Mouse (Mus musculus) MEL (cell line): ENCODE results near the gene 1810013L24Rik. TPM values are rescaled to one million over a fixed set of nuclear protein-coding genes. Genes with fewer than 3 reads are reported as not detected.

ENCODE experiments used
- DNase-seq: peaks from one replicate; pipeline ENCODE4 v3.0.0; 2011; ENCODE audit warnings: low read depth, low spot score
- H3K27ac ChIP-seq: 2 replicates; pipeline ENCODE4 v1.5.1; 2012; ENCODE audit warnings: low read depth, mild to moderate bottlenecking, control low read depth, low read length, moderate library complexity; ENCODE audit not compliant: control insufficient read depth
- H3K27me3 ChIP-seq, 2 experiments: fragments of 150-350 bp in 1 of 2; sonication (generic) in 1 of 2; 2 replicates each; pipeline ENCODE4 v1.6.1; 2012; ENCODE audit warnings: low read length in 2 of 2, mild to moderate bottlenecking in 2 of 2, improper control_type of control experiment in 1 of 2, moderate library complexity in 1 of 2; ENCODE audit not compliant: insufficient read depth in 2 of 2, control insufficient read depth in 1 of 2
- H3K36me3 ChIP-seq, 2 experiments: 2 replicates each; pipeline ENCODE4 v1.6.1; 2012 to 2014; ENCODE audit warnings: low read length in 2 of 2, improper control_type of control experiment in 1 of 2, inconsistent platforms in 1 of 2, mild to moderate bottlenecking in 1 of 2; ENCODE audit not compliant: insufficient read depth in 2 of 2, control insufficient read depth in 1 of 2
- H3K4me1 ChIP-seq, 2 experiments: fragments of 150-350 bp in 1 of 2; sonication (generic) in 1 of 2; 2 replicates each; pipeline ENCODE4 v1.6.1; 2012; ENCODE audit warnings: low read length in 2 of 2, improper control_type of control experiment in 1 of 2, mild to moderate bottlenecking in 1 of 2; ENCODE audit not compliant: insufficient read depth in 2 of 2, control insufficient read depth in 1 of 2
- H3K4me3 ChIP-seq, 2 experiments: fragments of 150-350 bp in 1 of 2; sonication (generic) in 1 of 2; 2 replicates each; pipeline ENCODE4 v1.5.1; 2012; ENCODE audit warnings: low read depth in 2 of 2, low read length in 2 of 2, mild to moderate bottlenecking in 2 of 2, moderate library complexity in 2 of 2, control low read depth in 1 of 2, improper control_type of control experiment in 1 of 2; ENCODE audit not compliant: control insufficient read depth in 1 of 2, insufficient read depth in 1 of 2
- H3K79me2 ChIP-seq: 2 replicates; pipeline ENCODE4 v1.6.1; 2012; ENCODE audit warnings: mild to moderate bottlenecking, low read length, moderate library complexity; ENCODE audit not compliant: control insufficient read depth, poor library complexity, insufficient read depth
- H3K9ac ChIP-seq: 2 replicates; pipeline ENCODE4 v1.6.1; 2012; ENCODE audit warnings: low read depth, mild to moderate bottlenecking, control low read depth, low read length, moderate library complexity; ENCODE audit not compliant: control insufficient read depth, poor library complexity, severe bottlenecking
- H3K9me3 ChIP-seq: fragments of 150-350 bp; sonication (generic); replicated peaks from 2 replicates; pipeline ENCODE4 v1.6.1; 2012; ENCODE audit warnings: mild to moderate bottlenecking, low read length, improper control_type of control experiment, moderate library complexity; ENCODE audit not compliant: insufficient read depth
- CHD1 ChIP-seq: IDR thresholded peaks from 2 replicates; pipeline ENCODE4 v1.6.1; 2012; ENCODE audit warnings: low read depth, mild to moderate bottlenecking, inconsistent platforms, low read length, improper control_type of control experiment
- ELF1 ChIP-seq: IDR thresholded peaks from 2 replicates; pipeline ENCODE4 v1.6.1; 2014; ENCODE audit warnings: low read depth, mild to moderate bottlenecking, inconsistent platforms, low read length, improper control_type of control experiment, moderate library complexity
- MAFK ChIP-seq: IDR thresholded peaks from 2 replicates; pipeline ENCODE4 v1.6.1; 2011; ENCODE audit warnings: low read depth, mild to moderate bottlenecking, low read length, improper control_type of control experiment, borderline replicate concordance
- MAX ChIP-seq: IDR thresholded peaks from 2 replicates; pipeline ENCODE4 v1.6.1; 2011; ENCODE audit warnings: low read length, improper control_type of control experiment
- MAZ ChIP-seq: IDR thresholded peaks from 2 replicates; pipeline ENCODE4 v1.6.1; 2012; ENCODE audit warnings: low read depth, mild to moderate bottlenecking, inconsistent platforms, low read length, improper control_type of control experiment
- MXI1 ChIP-seq: IDR thresholded peaks from 2 replicates; pipeline ENCODE4 v1.6.1; 2011; ENCODE audit warnings: mild to moderate bottlenecking, low read depth, low read length, improper control_type of control experiment
- MYB ChIP-seq: IDR thresholded peaks from 2 replicates; pipeline ENCODE4 v1.6.1; 2011; ENCODE audit warnings: mild to moderate bottlenecking, low read depth, low read length, improper control_type of control experiment
- MYC ChIP-seq: IDR thresholded peaks from 2 replicates; pipeline ENCODE4 v1.6.1; 2011; ENCODE audit warnings: low read depth, mild to moderate bottlenecking, low read length, improper control_type of control experiment, moderate library complexity
- NRF1 ChIP-seq: IDR thresholded peaks from 2 replicates; pipeline ENCODE4 v1.6.1; 2014; ENCODE audit warnings: low read depth, mild to moderate bottlenecking, inconsistent platforms, low read length, improper control_type of control experiment, moderate library complexity; ENCODE audit not compliant: poor library complexity, insufficient read depth, severe bottlenecking
- POLR2A ChIP-seq, 2 experiments: IDR thresholded peaks; 2 replicates each; pipeline ENCODE4 v1.6.1; 2011 to 2012; ENCODE audit warnings: low read length in 2 of 2, mild to moderate bottlenecking in 2 of 2, control low read depth in 1 of 2, improper control_type of control experiment in 1 of 2, low read depth in 1 of 2, moderate library complexity in 1 of 2; ENCODE audit not compliant: control insufficient read depth in 1 of 2, insufficient read depth in 1 of 2, poor library complexity in 1 of 2
- POLR2AphosphoS2 ChIP-seq: IDR thresholded peaks from 2 replicates; pipeline ENCODE4 v1.6.1; 2011; ENCODE audit warnings: low read length, improper control_type of control experiment
- POLR2AphosphoS5 ChIP-seq: IDR thresholded peaks from 2 replicates; pipeline ENCODE4 v1.6.1; 2012; ENCODE audit warnings: low read depth, borderline replicate concordance, mild to moderate bottlenecking, inconsistent platforms, low read length, moderate library complexity, mixed read lengths
- SIN3A ChIP-seq: IDR thresholded peaks from 2 replicates; pipeline ENCODE4 v1.6.1; 2012; ENCODE audit warnings: low read length, improper control_type of control experiment, inconsistent platforms
- SMC3 ChIP-seq: IDR thresholded peaks from 2 replicates; pipeline ENCODE4 v1.6.1; 2011; ENCODE audit warnings: low read depth, low read length, improper control_type of control experiment
- USF1 ChIP-seq: IDR thresholded peaks from 2 replicates; pipeline ENCODE4 v1.6.1; 2014; ENCODE audit warnings: low read depth, mild to moderate bottlenecking, inconsistent platforms, low read length, improper control_type of control experiment, moderate library complexity
- ZKSCAN1 ChIP-seq: IDR thresholded peaks from 2 replicates; pipeline ENCODE4 v1.6.1; 2012; ENCODE audit warnings: low read depth, mild to moderate bottlenecking, inconsistent platforms, low read length, improper control_type of control experiment, moderate library complexity
- ZNF384 ChIP-seq: IDR thresholded peaks from 2 replicates; pipeline ENCODE4 v1.6.1; 2012; ENCODE audit warnings: low read depth, mild to moderate bottlenecking, inconsistent platforms, low read length, improper control_type of control experiment
- polyA plus RNA-seq, 2 experiments: library from polyadenylated mRNA; stranded (reverse) in 1 of 2; unstranded in 1 of 2; fragments of >175 nt in 1 of 2; fragments of >200 nt in 1 of 2; gene quantifications; 2 replicates each; pipeline versions ENCODE4 v1.2.1 to v1.2.4; 2012; ENCODE audit warnings: low replicate concordance in 2 of 2, low read depth in 1 of 2; ENCODE audit not compliant: insufficient read length in 2 of 2, insufficient read depth in 1 of 2, missing spikeins in 1 of 2
- total RNA-seq: library from RNA; depleted of rRNA; stranded (reverse); fragments of 300-350 nt; gene quantifications from 2 replicates; pipeline ENCODE4 v1.2.3, GENCODE M21; 2012

Gene 1810013L24Rik
- total and polyA plus RNA-seq, 3 experiments = 27.6 to 154 (median 29.9) TPM

GRCm38 (mm10) chr16:8831241-8831640, 1.3 kb downstream of the 1810013L24Rik start:
- Histone ChIP-seq H3K4me1 (no peaks in the 10 kb centered on the region; a peak in 1 of 4 replicates), H3K27ac (peak overlapping the region; percentile 53), H3K27me3 (no peaks in the 10 kb centered on the region), H3K79me2 (peaks cover 37% of the 10 kb centered on the region), H3K4me3 (peak overlapping the region; percentile 98 to 100), H3K9me3 (no peaks in the 10 kb centered on the region), H3K36me3 (peaks cover 3 to 25% of the 10 kb centered on the region in 2 experiments), H3K9ac (peak overlapping the region; percentile 99)
- 0 out of 2 replicates have a peak, but pooled peaks have one; percentile 29 for TF ChIP-seq MAX
- TF ChIP-seq ELF1 = no peak
- TF ChIP-seq SIN3A = peak; percentile 55
- peak; percentile 59 for DNase-seq

GRCm38 (mm10) chr16:8836876-8837275, 7.0 kb downstream of the 1810013L24Rik start:
- Histone ChIP-seq H3K9me3 (no peaks in the 10 kb centered on the region), H3K4me1 (peaks cover 0 to 8% of the 10 kb centered on the region in 2 experiments; a peak in 2 of 4 replicates), H3K79me2 (peaks cover 32% of the 10 kb centered on the region), H3K9ac (no peak overlapping the region), H3K36me3 (peaks cover 10 to 34% of the 10 kb centered on the region in 2 experiments), H3K27ac (no peak overlapping the region), H3K27me3 (no peaks in the 10 kb centered on the region), H3K4me3 (no peak overlapping the region)
- DNase-seq = no peak
- TF ChIP-seq MAZ (no peak), NRF1 (no peak), CHD1 (no peak), SMC3 (no peak), MAFK (no peak), MXI1 (no peak), ZKSCAN1 (no peak), ZNF384 (no peak), POLR2A (IDR thresholded peaks at IDR 0.05; ENCODE audit: control insufficient read depth in 1 of 2, insufficient read depth in 1 of 2, low read depth in 1 of 2, low read length in 2 of 2, poor library complexity in 1 of 2) (no peak), POLR2AphosphoS2 (no peak), MYC (no peak), USF1 (no peak), POLR2AphosphoS5 (no peak)

- peaks cover 29% of the 10 kb centered on the region for H3K79me2 ChIP-seq
- DNase-seq = no peak
- H3K27me3 ChIP-seq = no peaks in the 10 kb centered on the region
- no peak for TF ChIP-seq MYB
- peak; percentile 82 for TF ChIP-seq ZNF384
- no peaks in the 10 kb centered on the region for H3K9me3 ChIP-seq
- H3K4me1 ChIP-seq = peaks cover 0 to 8% of the 10 kb centered on the region in 2 experiments; a peak in 2 of 4 replicates
- no peak overlapping the region for H3K27ac ChIP-seq
- no peak overlapping the region for H3K9ac ChIP-seq
- H3K4me3 ChIP-seq = no peak overlapping the region
- H3K36me3 ChIP-seq = peaks cover 13 to 29% of the 10 kb centered on the region in 2 experiments
These were observed 7.7 kb downstream of the 1810013L24Rik start for GRCm38 (mm10) chr16:8837595-8837994.
